Mouse (Mus musculus) testis, adult 2 months (tissue): ENCODE results near the gene Zcchc9. TPM values are rescaled to one million over a fixed set of nuclear protein-coding genes. Genes with fewer than 3 reads are reported as not detected.

ENCODE experiments used
- H3K27ac ChIP-seq: fragments of 200-500 bp; 2 replicates; pipeline ENCODE4 v1.5.1; 2012; ENCODE audit warnings: low read depth, low read length; ENCODE audit not compliant: control insufficient read depth, insufficient read depth
- H3K27me3 ChIP-seq: fragments of 200-500 bp; 2 replicates; pipeline ENCODE4 v1.6.1; 2012; ENCODE audit warnings: mild to moderate bottlenecking, low read length, moderate library complexity; ENCODE audit not compliant: control insufficient read depth, insufficient read depth
- H3K36me3 ChIP-seq: fragments of 200-500 bp; 2 replicates; pipeline ENCODE4 v1.6.1; 2012; ENCODE audit warnings: mild to moderate bottlenecking, low read length; ENCODE audit not compliant: control insufficient read depth, insufficient read depth
- H3K4me1 ChIP-seq: fragments of 200-500 bp; 2 replicates; pipeline ENCODE4 v1.6.1; 2012; ENCODE audit warnings: low read length; ENCODE audit not compliant: control insufficient read depth, insufficient read depth
- H3K4me3 ChIP-seq: fragments of 200-500 bp; 2 replicates; pipeline ENCODE4 v1.5.1; 2012; ENCODE audit warnings: low read depth, mild to moderate bottlenecking, low read length, moderate library complexity, mixed read lengths; ENCODE audit not compliant: control insufficient read depth
- CTCF ChIP-seq: fragments of 200-500 bp; IDR thresholded peaks from 2 replicates; pipeline ENCODE4 v1.5.1; 2012; ENCODE audit warnings: low read depth, mild to moderate bottlenecking, inconsistent platforms, low read length, moderate library complexity; ENCODE audit not compliant: control insufficient read depth, insufficient read depth, insufficient replicate concordance
- POLR2A ChIP-seq: fragments of 200-500 bp; IDR thresholded peaks from 2 replicates; pipeline ENCODE4 v1.6.1; 2012; ENCODE audit warnings: low read depth, mild to moderate bottlenecking, inconsistent platforms, low read length, moderate library complexity; ENCODE audit not compliant: control insufficient read depth
- polyA plus RNA-seq: library from polyadenylated mRNA; depleted of rRNA; stranded (reverse); fragments of >200 nt; gene quantifications from 2 replicates; pipeline ENCODE4 v1.2.3, GENCODE M21; 2012

The Zcchc9 gene
- polyA plus RNA-seq, 1 experiment: 5.4 TPM

DNA sequence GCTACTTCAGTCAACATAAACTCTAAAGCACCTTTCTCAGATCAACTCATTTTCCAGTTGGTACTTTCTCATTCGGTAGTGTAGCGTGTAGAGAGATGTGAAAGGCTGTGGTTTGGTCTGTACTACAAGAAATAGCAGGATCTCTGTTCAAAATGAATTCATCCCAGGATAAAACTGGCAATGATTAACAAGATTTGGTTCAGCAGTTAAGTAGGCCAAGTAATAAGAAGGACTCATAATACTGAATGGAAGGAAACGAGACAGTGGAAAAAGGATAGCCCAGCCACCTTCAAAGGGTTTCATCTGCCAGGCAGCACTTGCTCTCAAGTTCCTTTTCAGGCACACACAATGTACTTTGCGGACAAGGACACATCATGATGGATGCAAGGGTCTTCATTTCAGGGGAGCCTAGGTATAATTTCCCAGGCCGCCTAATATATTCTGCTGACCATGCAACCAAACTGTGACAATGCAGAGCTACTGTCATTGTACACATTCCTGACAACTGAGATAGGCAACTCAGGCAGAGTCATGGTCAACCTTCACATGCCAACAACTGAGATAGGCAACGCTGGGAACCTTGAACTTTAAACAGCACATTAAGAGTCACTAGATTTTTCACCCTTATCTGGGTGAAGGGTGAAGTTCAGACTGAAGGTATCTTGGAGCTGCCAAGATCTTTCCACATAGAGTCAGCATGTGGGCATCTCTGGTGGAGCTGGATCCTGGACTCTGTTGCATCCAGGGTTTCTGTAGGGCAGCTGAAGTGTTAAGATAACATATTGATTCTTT, 45.7 kb downstream of the Zcchc9 start:
- H3K27me3 ChIP-seq: no peaks in the 10 kb centered on the region

DNA sequence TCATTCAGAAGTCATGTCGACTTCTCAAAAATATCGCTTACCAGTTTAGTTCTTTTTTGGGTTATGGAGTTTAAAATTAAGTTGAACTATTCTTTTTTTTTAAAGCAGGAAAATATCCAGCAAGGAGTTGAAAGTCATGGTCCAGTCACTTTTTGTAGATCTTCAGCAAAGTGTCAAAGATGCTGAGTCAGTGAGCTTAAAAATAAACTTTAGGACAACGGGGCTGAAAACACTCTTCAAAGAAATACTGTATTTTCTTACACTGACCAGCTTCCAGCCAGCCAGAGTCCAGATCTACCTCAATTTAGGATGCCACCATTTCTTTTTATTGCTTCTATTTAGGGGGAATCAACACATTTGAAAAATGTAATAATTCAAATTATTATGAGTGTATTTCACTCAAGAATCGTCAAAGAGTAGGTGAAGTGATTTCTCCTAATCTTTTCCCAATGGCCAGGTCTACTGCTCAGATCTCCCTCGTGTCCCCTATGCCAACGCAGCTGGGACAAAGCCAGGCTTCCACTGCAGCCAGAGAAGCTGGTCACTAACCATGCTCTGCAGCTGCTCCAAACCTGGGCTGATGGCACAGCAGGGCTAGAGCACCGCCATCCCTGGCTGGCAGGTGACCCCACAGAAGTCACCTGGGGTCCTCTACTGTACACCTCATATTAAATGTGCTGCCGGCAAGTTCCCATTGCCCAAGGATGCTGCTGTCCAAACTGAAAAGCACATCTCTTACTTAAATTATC, 47.0 kb downstream of the Zcchc9 start:
- H3K4me3 ChIP-seq: no peak overlapping the region
- no peaks in the 10 kb centered on the region for H3K36me3 ChIP-seq
- TF ChIP-seq CTCF (no peak), POLR2A (no peak)
- H3K27ac ChIP-seq: no peak overlapping the region
- no peaks in the 10 kb centered on the region for H3K4me1 ChIP-seq
- H3K27me3 ChIP-seq: no peaks in the 10 kb centered on the region

More for the DNA sequence above, 45.7 kb downstream of the Zcchc9 start:
- no peaks in the 10 kb centered on the region for H3K4me1 ChIP-seq
- H3K27ac ChIP-seq: peak overlapping the region; percentile 13; the same call in 1 of the 2 replicates
- H3K4me3 ChIP-seq: no peak overlapping the region
- H3K36me3 ChIP-seq: no peaks in the 10 kb centered on the region
- TF ChIP-seq CTCF (no peak), POLR2A (no peak)

DNA sequence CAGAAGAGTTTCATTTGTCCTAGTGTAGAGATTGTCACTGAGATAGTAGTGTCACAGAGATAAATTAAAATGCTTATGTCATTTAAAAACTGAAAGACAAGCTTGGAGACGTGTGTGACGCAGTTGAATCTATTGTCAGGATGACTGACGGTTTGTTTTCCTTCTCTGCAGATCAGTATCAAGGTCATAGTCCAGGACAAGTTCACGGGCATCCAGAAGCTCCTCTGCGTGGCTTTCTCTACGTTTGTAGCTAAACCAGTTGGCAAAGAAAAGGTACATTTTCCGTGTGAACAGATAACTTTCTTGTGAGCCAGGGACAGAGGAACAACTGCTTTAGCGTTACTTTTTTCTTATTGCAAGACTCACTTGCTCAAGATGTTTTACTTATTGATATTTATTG, 47.7 kb downstream of the Zcchc9 start:
- H3K27me3 ChIP-seq: no peaks in the 10 kb centered on the region
- H3K4me1 ChIP-seq: no peaks in the 10 kb centered on the region
- no peaks in the 10 kb centered on the region for H3K36me3 ChIP-seq
- TF ChIP-seq POLR2A (no peak), CTCF (no peak)
- H3K27ac ChIP-seq: no peak overlapping the region
- no peak overlapping the region for H3K4me3 ChIP-seq

DNA sequence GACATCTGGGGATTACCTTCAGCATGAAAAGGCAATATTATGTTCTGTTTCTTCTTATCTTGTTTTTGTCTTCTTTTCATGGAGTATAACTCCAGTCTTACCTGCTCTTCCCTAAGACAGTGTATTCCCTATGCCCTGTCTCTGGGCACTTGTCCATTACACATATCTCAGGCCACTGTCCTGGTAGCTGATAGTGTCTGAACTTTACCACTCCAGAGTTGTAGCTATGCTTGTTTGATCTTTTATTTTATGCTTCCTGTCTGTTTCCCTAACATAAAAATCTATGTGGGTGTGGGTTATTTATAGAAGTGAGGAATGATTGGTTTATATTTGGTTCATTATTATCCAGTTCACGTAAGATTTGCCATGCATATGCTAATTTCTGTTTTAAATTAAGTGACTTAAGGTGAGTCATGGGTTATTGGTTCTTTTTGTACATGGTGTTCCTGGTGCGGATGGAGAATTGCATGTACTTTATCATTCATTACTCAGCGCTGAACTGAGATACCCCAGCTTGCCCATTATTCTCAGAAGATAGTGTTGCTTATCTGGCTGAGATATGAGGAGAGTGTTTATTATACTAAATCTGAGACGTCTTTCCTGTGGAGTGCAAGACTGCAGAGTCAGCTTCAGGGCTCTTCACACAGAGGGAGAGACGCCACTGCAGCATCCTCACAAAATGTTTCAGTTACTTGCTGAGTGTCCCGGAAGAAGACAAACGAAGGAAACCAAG, 49.0 kb downstream of the Zcchc9 start:
- TF ChIP-seq POLR2A: no peak
- no peak for TF ChIP-seq CTCF
- Histone ChIP-seq H3K27me3 (no peaks in the 10 kb centered on the region), H3K4me1 (no peaks in the 10 kb centered on the region), H3K36me3 (no peaks in the 10 kb centered on the region), H3K27ac (no peak overlapping the region), H3K4me3 (no peak overlapping the region)

DNA sequence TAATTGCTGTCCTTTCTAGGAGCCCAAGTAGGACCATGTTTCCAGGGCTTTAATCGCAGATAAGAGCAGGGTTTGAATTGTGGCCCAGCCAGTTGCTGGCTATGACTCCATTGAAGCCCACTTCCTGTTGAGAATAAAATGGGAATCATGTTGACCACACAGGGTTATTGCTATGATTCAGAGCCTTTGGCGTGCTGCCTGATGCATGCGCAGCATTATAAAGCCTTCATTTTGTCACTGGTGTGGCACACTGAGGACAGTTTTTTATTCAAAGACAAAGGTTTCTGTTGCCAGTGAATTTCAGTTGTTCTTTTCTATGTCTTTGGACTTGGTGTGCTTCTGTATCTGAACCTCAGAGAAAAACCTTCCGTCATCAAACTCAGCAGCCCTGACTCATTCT, 51.3 kb downstream of the Zcchc9 start:
- no peak overlapping the region for H3K27ac ChIP-seq
- H3K4me3 ChIP-seq: no peak overlapping the region
- no peaks in the 10 kb centered on the region for H3K27me3 ChIP-seq
- no peaks in the 10 kb centered on the region for H3K36me3 ChIP-seq
- TF ChIP-seq CTCF (no peak), POLR2A (no peak)
- no peaks in the 10 kb centered on the region for H3K4me1 ChIP-seq

DNA sequence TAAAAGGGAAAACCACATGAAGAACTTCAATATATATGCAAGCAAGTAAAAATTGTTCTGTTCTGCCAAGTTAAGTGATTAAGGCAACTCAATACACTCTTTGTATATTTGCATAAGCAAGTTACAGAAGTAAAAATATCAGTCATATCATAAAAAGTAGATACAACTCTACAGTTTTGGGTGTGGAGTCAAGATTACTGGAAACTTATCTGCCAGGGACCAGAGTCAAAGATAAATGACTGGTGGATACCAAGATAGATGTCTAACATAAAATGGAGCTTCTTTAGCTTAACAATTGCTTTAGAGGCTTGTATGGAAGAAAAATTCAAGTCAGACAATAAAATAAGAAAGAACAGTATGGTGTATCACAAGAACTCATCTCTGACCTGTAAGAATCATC, 52.7 kb downstream of the Zcchc9 start:
- Histone ChIP-seq H3K27ac (no peak overlapping the region), H3K4me1 (no peaks in the 10 kb centered on the region), H3K4me3 (no peak overlapping the region), H3K36me3 (no peaks in the 10 kb centered on the region), H3K27me3 (no peaks in the 10 kb centered on the region)
- TF ChIP-seq POLR2A: no peak
- no peak for TF ChIP-seq CTCF

DNA sequence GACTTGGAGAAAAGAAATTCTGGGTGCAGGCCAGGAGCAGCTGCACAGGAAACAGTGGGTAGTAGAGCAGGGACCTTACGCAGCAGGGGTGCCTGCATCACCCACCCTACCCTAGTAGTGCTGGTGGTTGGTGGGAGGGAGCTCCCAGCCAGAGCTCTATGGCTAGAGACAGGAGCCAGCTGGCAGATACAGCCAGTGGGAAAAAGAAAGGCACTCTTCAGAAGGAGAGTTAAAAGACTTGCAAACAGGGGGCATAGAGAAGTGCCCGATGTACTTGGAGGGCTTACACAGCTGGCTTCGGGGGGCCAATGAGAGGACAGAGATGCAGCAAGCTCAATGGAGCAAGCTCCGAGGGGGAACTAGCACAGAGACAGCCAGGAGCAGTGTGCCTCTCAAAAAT, 53.8 kb downstream of the Zcchc9 start:
- Histone ChIP-seq H3K27ac (no peak overlapping the region), H3K4me1 (no peaks in the 10 kb centered on the region), H3K4me3 (no peak overlapping the region), H3K36me3 (no peaks in the 10 kb centered on the region), H3K27me3 (no peaks in the 10 kb centered on the region)
- TF ChIP-seq POLR2A (no peak), CTCF (no peak)
